Comparison of ENCODE assay signal across 21 mouse cellular contexts in the genomic region with DNA sequence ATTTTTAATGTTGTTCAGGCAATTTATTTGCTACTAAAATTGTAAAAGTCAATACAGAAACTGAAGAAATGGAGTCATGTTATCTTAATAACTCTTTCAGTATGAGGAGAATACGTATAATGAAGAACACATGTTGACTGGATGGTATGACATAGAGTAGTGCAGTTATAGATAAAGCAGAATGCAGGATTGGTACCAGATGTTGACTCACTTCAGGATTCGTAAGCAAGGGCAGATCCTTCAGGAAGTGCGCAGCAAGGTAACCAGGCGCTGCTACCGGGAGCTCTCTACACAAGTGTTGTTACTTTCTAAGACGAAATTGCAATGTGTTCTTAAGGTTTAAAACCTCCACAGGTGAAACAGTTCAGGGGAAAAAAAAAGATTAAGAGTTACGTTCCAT.
A peak's percentile ranks its signal among the peaks of the same experiment; 100 is the strongest.
DNase-seq lines count a peak whose midpoint lies in the region; ATAC-seq and TF ChIP-seq lines count a peak whose summit lies in the region.
"Had no signal": no experiment of that assay in that cellular context is flagged by ENCODE, and none has a peak within 500 bp of the region (broad histone marks: within the 10 kb centered on the region; RNA-seq: fewer than 3 reads in every experiment).

No protein-coding gene starts in this region.

- no peak for TF ChIP-seq POLR2A in limb, embryonic 14.5 days (IDR thresholded peaks at IDR 0.05; ENCODE audit: borderline replicate concordance, extremely low read depth, insufficient read depth, insufficient read length)

- H3K4me1 ChIP-seq in midbrain, embryonic 11.5 days (ENCODE audit: control insufficient read depth, insufficient read depth, low read length) = no peaks in the 10 kb centered on the region
- no peaks in the 10 kb centered on the region for H3K4me1 ChIP-seq in midbrain, postnatal 0 days (ENCODE audit: insufficient read depth, low read length)
- no peaks in the 10 kb centered on the region for H3K4me1 ChIP-seq in embryonic facial prominence, embryonic 11.5 days (ENCODE audit: control insufficient read depth, insufficient read depth, low read length)
- no peaks in the 10 kb centered on the region for H3K4me1 ChIP-seq in limb, embryonic 14.5 days (ENCODE audit: control insufficient read depth, insufficient read depth, low read length)
- no peaks in the 10 kb centered on the region for H3K4me1 ChIP-seq in forebrain, postnatal 0 days (ENCODE audit: insufficient read depth)
- H3K4me1 ChIP-seq: embryonic facial prominence, embryonic 12.5 days; forebrain, embryonic 12.5 days; heart, embryonic 10.5 days; hindbrain, embryonic 12.5 days had no signal

- H3K9ac ChIP-seq in midbrain, embryonic 11.5 days (ENCODE audit: low read length) = no peak overlapping the region
- no peak overlapping the region for H3K9ac ChIP-seq in midbrain, postnatal 0 days (replicated peaks; ENCODE audit: low read length, poor library complexity, severe bottlenecking)
- H3K9ac ChIP-seq in embryonic facial prominence, embryonic 11.5 days (replicated peaks; ENCODE audit: low read length) = no peak overlapping the region
- no peak overlapping the region for H3K9ac ChIP-seq in limb, embryonic 14.5 days (ENCODE audit: low read depth, low read length, severe bottlenecking)
- no peak overlapping the region for H3K9ac ChIP-seq in forebrain, postnatal 0 days
- H3K9ac ChIP-seq: embryonic facial prominence, embryonic 12.5 days; forebrain, embryonic 12.5 days; hindbrain, embryonic 12.5 days had no signal

- WGBS in midbrain, embryonic 11.5 days = 78% methylated on average over 7 of the region's 7 CpGs
- 90% methylated on average over 7 of the region's 7 CpGs for WGBS in midbrain, postnatal 0 days
- 45% methylated on average over 7 of the region's 7 CpGs for WGBS in embryonic facial prominence, embryonic 11.5 days
- WGBS in limb, embryonic 14.5 days = 42% methylated on average over 7 of the region's 7 CpGs
- 92% methylated on average over 7 of the region's 7 CpGs for WGBS in forebrain, postnatal 0 days

- TF ChIP-seq CTCF in midbrain, postnatal 0 days (IDR thresholded peaks at IDR 0.05) = no peak
- TF ChIP-seq CTCF in forebrain, postnatal 0 days (IDR thresholded peaks at IDR 0.05; ENCODE audit: low read depth) = no peak

- no peak overlapping the region for H3K4me2 ChIP-seq in midbrain, embryonic 11.5 days
- H3K4me2 ChIP-seq in midbrain, postnatal 0 days (ENCODE audit: low read depth, low read length, poor library complexity, severe bottlenecking) = no peak overlapping the region
- H3K4me2 ChIP-seq in embryonic facial prominence, embryonic 11.5 days (ENCODE audit: low read depth, low read length) = no peak overlapping the region
- H3K4me2 ChIP-seq in limb, embryonic 14.5 days (replicated peaks; ENCODE audit: low read depth, low read length, severe bottlenecking) = no peak overlapping the region
- no peak overlapping the region for H3K4me2 ChIP-seq in forebrain, postnatal 0 days (ENCODE audit: low read depth)
- H3K4me2 ChIP-seq: embryonic facial prominence, embryonic 12.5 days; forebrain, embryonic 12.5 days; hindbrain, embryonic 12.5 days had no signal

- no peak overlapping the region for H3K27ac ChIP-seq in midbrain, embryonic 11.5 days (ENCODE audit: low read depth, low read length)
- H3K27ac ChIP-seq in midbrain, postnatal 0 days (ENCODE audit: low read depth, low read length) = no peak overlapping the region
- no peak overlapping the region for H3K27ac ChIP-seq in embryonic facial prominence, embryonic 11.5 days (replicated peaks; ENCODE audit: low read depth, low read length)
- H3K27ac ChIP-seq in limb, embryonic 14.5 days (replicated peaks; ENCODE audit: low read depth, low read length) = no peak overlapping the region
- H3K27ac ChIP-seq in forebrain, postnatal 0 days (ENCODE audit: low read depth, low read length) = no peak overlapping the region
- H3K27ac ChIP-seq: embryonic facial prominence, embryonic 12.5 days; forebrain, embryonic 12.5 days; heart, embryonic 10.5 days; hindbrain, embryonic 12.5 days had no signal

- no peaks in the 10 kb centered on the region for H3K9me3 ChIP-seq in midbrain, embryonic 11.5 days (ENCODE audit: control insufficient read depth, low read length)
- H3K9me3 ChIP-seq in midbrain, postnatal 0 days (ENCODE audit: low read length) = no peaks in the 10 kb centered on the region
- no peaks in the 10 kb centered on the region for H3K9me3 ChIP-seq in embryonic facial prominence, embryonic 11.5 days (replicated peaks; ENCODE audit: control insufficient read depth, low read length)
- no peaks in the 10 kb centered on the region for H3K9me3 ChIP-seq in limb, embryonic 14.5 days (ENCODE audit: control insufficient read depth, low read length)
- H3K9me3 ChIP-seq in forebrain, postnatal 0 days (ENCODE audit: low read length) = no peaks in the 10 kb centered on the region
- H3K9me3 ChIP-seq: embryonic facial prominence, embryonic 12.5 days; forebrain, embryonic 12.5 days; heart, embryonic 10.5 days; hindbrain, embryonic 12.5 days had no signal

- H3K36me3 ChIP-seq in midbrain, embryonic 11.5 days (ENCODE audit: control insufficient read depth, insufficient read depth, low read length) = no peaks in the 10 kb centered on the region
- no peaks in the 10 kb centered on the region for H3K36me3 ChIP-seq in midbrain, postnatal 0 days (ENCODE audit: insufficient read depth, low read length)
- H3K36me3 ChIP-seq in embryonic facial prominence, embryonic 11.5 days (replicated peaks; ENCODE audit: control insufficient read depth, insufficient read depth, low read depth, low read length) = no peaks in the 10 kb centered on the region
- no peaks in the 10 kb centered on the region for H3K36me3 ChIP-seq in limb, embryonic 14.5 days (ENCODE audit: control insufficient read depth, insufficient read depth, low read length)
- H3K36me3 ChIP-seq in forebrain, postnatal 0 days (ENCODE audit: insufficient read depth) = no peaks in the 10 kb centered on the region
- H3K36me3 ChIP-seq: embryonic facial prominence, embryonic 12.5 days; forebrain, embryonic 12.5 days; heart, embryonic 10.5 days; hindbrain, embryonic 12.5 days had no signal

- DNase-seq in midbrain, embryonic 11.5 days (ENCODE audit: low spot score, missing footprints) = peak; percentile 77
- no peak for DNase-seq in midbrain, postnatal 0 days (ENCODE audit: low spot score)
- peak; percentile 81 for DNase-seq in embryonic facial prominence, embryonic 11.5 days (ENCODE audit: low spot score)
- peak; percentile 46 for DNase-seq in limb, embryonic 14.5 days (ENCODE audit: low spot score)
- no peak for DNase-seq in forebrain, postnatal 0 days
- DNase-seq: adrenal gland, adult 2 months; adrenal gland, postnatal 25 days; cerebellum, adult 18-20 months; cerebellum, adult 9-11 months; cerebellum, postnatal 36 days; gastrocnemius, postnatal 10 days; heart, adult 18-20 months; heart, postnatal 10 days; heart, postnatal 4 days had no signal

- no peak for ATAC-seq in midbrain, embryonic 11.5 days (ENCODE audit: low FRiP score)
- ATAC-seq in midbrain, postnatal 0 days (ENCODE audit: low FRiP score) = no peak
- peak; percentile 78; the same call in 1 of the 2 replicates for ATAC-seq in embryonic facial prominence, embryonic 11.5 days (replicated peaks; ENCODE audit: insufficient number of reproducible peaks, low FRiP score, low TSS enrichment, low read depth)
- no peak for ATAC-seq in limb, embryonic 14.5 days (ENCODE audit: low FRiP score, low read depth)
- ATAC-seq in forebrain, postnatal 0 days = no peak
- ATAC-seq in CD4-positive, CD25-positive, alpha-beta regulatory T cell, adult 4 months = no peak
- ATAC-seq: forebrain, embryonic 16.5 days; hindbrain, embryonic 16.5 days had no signal

- no peak overlapping the region for H3K4me3 ChIP-seq in midbrain, embryonic 11.5 days (ENCODE audit: low read depth, low read length)
- no peak overlapping the region for H3K4me3 ChIP-seq in midbrain, postnatal 0 days (ENCODE audit: low read depth, low read length)
- no peak overlapping the region for H3K4me3 ChIP-seq in embryonic facial prominence, embryonic 11.5 days (ENCODE audit: low read depth, low read length)
- no peak overlapping the region for H3K4me3 ChIP-seq in limb, embryonic 14.5 days (replicated peaks; ENCODE audit: low read length)
- H3K4me3 ChIP-seq in forebrain, postnatal 0 days (ENCODE audit: low read depth, low read length) = no peak overlapping the region
- H3K4me3 ChIP-seq: embryonic facial prominence, embryonic 12.5 days; forebrain, embryonic 12.5 days; heart, embryonic 10.5 days; hindbrain, embryonic 12.5 days had no signal

- no peaks in the 10 kb centered on the region for H3K27me3 ChIP-seq in midbrain, embryonic 11.5 days (ENCODE audit: control insufficient read depth, insufficient read depth, low read length)
- no peaks in the 10 kb centered on the region for H3K27me3 ChIP-seq in midbrain, postnatal 0 days (ENCODE audit: insufficient read depth, low read length)
- H3K27me3 ChIP-seq in embryonic facial prominence, embryonic 11.5 days (ENCODE audit: control insufficient read depth, insufficient read depth, low read length) = no peaks in the 10 kb centered on the region
- H3K27me3 ChIP-seq in limb, embryonic 14.5 days (ENCODE audit: control insufficient read depth, insufficient read depth, low read length) = no peaks in the 10 kb centered on the region
- H3K27me3 ChIP-seq in forebrain, postnatal 0 days (ENCODE audit: insufficient read depth, low read length) = no peaks in the 10 kb centered on the region
- H3K27me3 ChIP-seq: embryonic facial prominence, embryonic 12.5 days; forebrain, embryonic 12.5 days; hindbrain, embryonic 12.5 days had no signal

Comparison
In these comparisons a context has a peak if more than half of its experiments do, and no peak if none do; other contexts are left out.
1. DNase-seq: peak in midbrain, embryonic 11.5 days (single experiment), embryonic facial prominence, embryonic 11.5 days (single experiment) and limb, embryonic 14.5 days (single experiment); none in midbrain, postnatal 0 days (single experiment) and forebrain, postnatal 0 days (single experiment).